In genomic region chr4:82636658-82637057, GRCm38 (mm10) we compare ENCODE assay signal across 23 mouse cellular contexts.
DNase-seq lines count a peak whose midpoint lies in the region; ATAC-seq and TF ChIP-seq lines count a peak whose summit lies in the region.
"Had no signal": no experiment of that assay in that cellular context is flagged by ENCODE, and none has a peak within 500 bp of the region (broad histone marks: within the 10 kb centered on the region; RNA-seq: fewer than 3 reads in every experiment).

No protein-coding gene starts in this region.

- DNase-seq in midbrain, embryonic 11.5 days (ENCODE audit: low spot score, missing footprints), result peak; percentile 72
- no peak for DNase-seq in midbrain, postnatal 0 days (ENCODE audit: low spot score)
- DNase-seq in retina, embryonic 14.5 days (ENCODE audit: low spot score), result peak; percentile 66
- DNase-seq: adrenal gland, adult 8-10 months; adrenal gland, postnatal 25 days; cerebellum, adult 18-20 months; cerebellum, adult 9-10 months; cerebellum, postnatal 14 days; gastrocnemius, postnatal 25 days; heart, adult 2 months; heart, postnatal 14 days; kidney, adult 18-20 months had no signal

- H3K4me3 ChIP-seq in forebrain, embryonic 15.5 days, result no peak overlapping the region
- no peak overlapping the region for H3K4me3 ChIP-seq in forebrain, embryonic 12.5 days (replicated peaks)
- H3K4me3 ChIP-seq in midbrain, embryonic 11.5 days (ENCODE audit: low read depth, low read length), result no peak overlapping the region
- no peak overlapping the region for H3K4me3 ChIP-seq in midbrain, postnatal 0 days (ENCODE audit: low read depth, low read length)
- H3K4me3 ChIP-seq in kidney, embryonic 14.5 days (ENCODE audit: low read length), result no peak overlapping the region
- H3K4me3 ChIP-seq: heart, adult 2 months; heart, embryonic 10.5 days; heart, embryonic 13.5 days; hindbrain, embryonic 13.5 days had no signal

- WGBS in forebrain, embryonic 15.5 days, result 20% methylated on average over 5 of the region's 5 CpGs
- WGBS in forebrain, embryonic 12.5 days, result 28% methylated on average over 5 of the region's 5 CpGs
- whole genome bisulfite sequencing in midbrain, embryonic 11.5 days, result 36% methylated on average over 5 of the region's 5 CpGs
- WGBS in midbrain, postnatal 0 days, result 39% methylated on average over 5 of the region's 5 CpGs
- 52% methylated on average over 5 of the region's 5 CpGs for WGBS in kidney, embryonic 14.5 days

- no peaks in the 10 kb centered on the region for H3K9me3 ChIP-seq in forebrain, embryonic 15.5 days
- H3K9me3 ChIP-seq in forebrain, embryonic 12.5 days, result no peaks in the 10 kb centered on the region
- no peaks in the 10 kb centered on the region for H3K9me3 ChIP-seq in midbrain, embryonic 11.5 days (ENCODE audit: control insufficient read depth, low read length)
- H3K9me3 ChIP-seq in midbrain, postnatal 0 days (ENCODE audit: low read length), result no peaks in the 10 kb centered on the region
- H3K9me3 ChIP-seq in kidney, embryonic 14.5 days (ENCODE audit: control insufficient read depth, low read length), result no peaks in the 10 kb centered on the region
- H3K9me3 ChIP-seq: heart, embryonic 10.5 days; hindbrain, embryonic 13.5 days had no signal

- no peaks in the 10 kb centered on the region for H3K36me3 ChIP-seq in forebrain, embryonic 15.5 days
- no peaks in the 10 kb centered on the region for H3K36me3 ChIP-seq in forebrain, embryonic 12.5 days (replicated peaks)
- H3K36me3 ChIP-seq in midbrain, embryonic 11.5 days (ENCODE audit: control insufficient read depth, insufficient read depth, low read length), result no peaks in the 10 kb centered on the region
- H3K36me3 ChIP-seq in midbrain, postnatal 0 days (ENCODE audit: insufficient read depth, low read length), result no peaks in the 10 kb centered on the region
- H3K36me3 ChIP-seq in kidney, embryonic 14.5 days (ENCODE audit: control insufficient read depth, insufficient read depth, low read length), result no peaks in the 10 kb centered on the region
- H3K36me3 ChIP-seq: heart, embryonic 10.5 days; heart, embryonic 13.5 days; hindbrain, embryonic 13.5 days had no signal

- H3K27me3 ChIP-seq in forebrain, embryonic 15.5 days, result no peaks in the 10 kb centered on the region
- H3K27me3 ChIP-seq in forebrain, embryonic 12.5 days, result no peaks in the 10 kb centered on the region
- H3K27me3 ChIP-seq in midbrain, embryonic 11.5 days (ENCODE audit: control insufficient read depth, insufficient read depth, low read length), result no peaks in the 10 kb centered on the region
- no peaks in the 10 kb centered on the region for H3K27me3 ChIP-seq in midbrain, postnatal 0 days (ENCODE audit: insufficient read depth, low read length)
- H3K27me3 ChIP-seq in kidney, embryonic 14.5 days (ENCODE audit: control insufficient read depth, insufficient read depth, low read length), result no peaks in the 10 kb centered on the region
- H3K27me3 ChIP-seq: heart, embryonic 13.5 days; hindbrain, embryonic 13.5 days had no signal

- H3K9ac ChIP-seq in forebrain, embryonic 15.5 days (replicated peaks), result no peak overlapping the region
- no peak overlapping the region for H3K9ac ChIP-seq in forebrain, embryonic 12.5 days
- no peak overlapping the region for H3K9ac ChIP-seq in midbrain, embryonic 11.5 days (ENCODE audit: low read length)
- no peak overlapping the region for H3K9ac ChIP-seq in midbrain, postnatal 0 days (replicated peaks; ENCODE audit: low read length, poor library complexity, severe bottlenecking)
- H3K9ac ChIP-seq in kidney, embryonic 14.5 days (ENCODE audit: low read depth, low read length), result no peak overlapping the region
- H3K9ac ChIP-seq: heart, embryonic 13.5 days; hindbrain, embryonic 13.5 days had no signal

- TF ChIP-seq CTCF in midbrain, postnatal 0 days (IDR thresholded peaks at IDR 0.05), result no peak

- H3K4me2 ChIP-seq in forebrain, embryonic 15.5 days (replicated peaks), result no peak overlapping the region
- H3K4me2 ChIP-seq in forebrain, embryonic 12.5 days, result no peak overlapping the region
- H3K4me2 ChIP-seq in midbrain, embryonic 11.5 days, result no peak overlapping the region
- H3K4me2 ChIP-seq in midbrain, postnatal 0 days (ENCODE audit: low read depth, low read length, poor library complexity, severe bottlenecking), result no peak overlapping the region
- no peak overlapping the region for H3K4me2 ChIP-seq in kidney, embryonic 14.5 days (replicated peaks; ENCODE audit: low read depth, low read length)
- H3K4me2 ChIP-seq: heart, embryonic 13.5 days; hindbrain, embryonic 13.5 days had no signal

- H3K27ac ChIP-seq in forebrain, embryonic 15.5 days (replicated peaks), result peak overlapping the region; percentile 47
- no peak overlapping the region for H3K27ac ChIP-seq in forebrain, embryonic 12.5 days
- H3K27ac ChIP-seq in midbrain, embryonic 11.5 days (ENCODE audit: low read depth, low read length), result no peak overlapping the region
- H3K27ac ChIP-seq in midbrain, postnatal 0 days (ENCODE audit: low read depth, low read length), result no peak overlapping the region
- no peak overlapping the region for H3K27ac ChIP-seq in kidney, embryonic 14.5 days (ENCODE audit: low read depth, low read length)
- H3K27ac ChIP-seq: heart, adult 2 months; heart, embryonic 10.5 days; heart, embryonic 13.5 days; hindbrain, embryonic 13.5 days; hindbrain, postnatal 0 days had no signal

- peaks cover 4% of the 10 kb centered on the region; the same call in 1 of the 2 replicates for H3K4me1 ChIP-seq in forebrain, embryonic 15.5 days
- no peaks in the 10 kb centered on the region for H3K4me1 ChIP-seq in forebrain, embryonic 12.5 days
- H3K4me1 ChIP-seq in midbrain, embryonic 11.5 days (ENCODE audit: control insufficient read depth, insufficient read depth, low read length), result no peaks in the 10 kb centered on the region
- H3K4me1 ChIP-seq in midbrain, postnatal 0 days (ENCODE audit: insufficient read depth, low read length), result no peaks in the 10 kb centered on the region
- H3K4me1 ChIP-seq in kidney, embryonic 14.5 days (ENCODE audit: control insufficient read depth, insufficient read depth, low read length), result no peaks in the 10 kb centered on the region
- H3K4me1 ChIP-seq: heart, embryonic 10.5 days; hindbrain, embryonic 13.5 days had no signal

- ATAC-seq in forebrain, embryonic 15.5 days (replicated peaks), result no peak
- ATAC-seq in forebrain, embryonic 12.5 days (ENCODE audit: low FRiP score), result no peak; the same call in 1 of the 2 replicates
- ATAC-seq in midbrain, embryonic 11.5 days (ENCODE audit: low FRiP score), result no peak
- ATAC-seq in midbrain, postnatal 0 days (ENCODE audit: low FRiP score), result no peak
- no peak for ATAC-seq in kidney, embryonic 14.5 days (ENCODE audit: low FRiP score, low TSS enrichment)
- ATAC-seq: activated CD4-positive, CD25-positive, alpha-beta regulatory T cell, adult 4 months; CD4-positive, CD25-positive, alpha-beta regulatory T cell, adult 4 months; hindbrain, postnatal 0 days; inflammation-experienced regulatory T-cells, adult 6 months; intestine, embryonic 16.5 days had no signal
